Mouse (Mus musculus) liver, postnatal 0 days (tissue): ENCODE results near the gene Draxin.

Source experiments
- CTCF ChIP-seq: sonication (generic); IDR thresholded peaks from 2 replicates; pipeline ENCODE4 v1.5.1; 2016; ENCODE audit warnings: antibody characterized with exemption, low read depth
- EP300 ChIP-seq: IDR thresholded peaks from 2 replicates; pipeline ENCODE4 v1.6.1; 2016; ENCODE audit warnings: antibody characterized with exemption, low read depth, mild to moderate bottlenecking

- TF ChIP-seq CTCF = no peak
- no peak for TF ChIP-seq EP300
Measured at GRCm38 (mm10) chr4:148083176-148083899, 47.2 kb downstream of the Draxin start.
